Mouse (Mus musculus) heart, adult 18-20 months (tissue): ENCODE results near the gene Gne. TPM values are rescaled to one million over a fixed set of nuclear protein-coding genes. Genes with fewer than 3 reads are reported as not detected.

Experiments
- total RNA-seq, 2 experiments: library from RNA; stranded (reverse); gene quantifications; 2 replicates each; pipeline ENCODE4 v1.2.3; 2021

The Gne gene
- total RNA-seq, 2 experiments from 2014 or later: 29.2 to 32.6 TPM

Other genes starting within 250 kb of the Gne start
- gene Olfr157, start 244.0 kb downstream of the Gne start, total RNA-seq: not detected
- not detected for gene Olfr155, start 232.6 kb downstream of the Gne start, total RNA-seq
- 1 to 10 TPM; 4.3 to 5.1 TPM for gene Reck, start 208.6 kb downstream of the Gne start, total RNA-seq
- gene Glipr2, start 126.8 kb downstream of the Gne start, total RNA-seq: 1 to 10 TPM; 3.3 to 4.4 TPM
- not detected for gene Ccin, start 100.7 kb downstream of the Gne start, total RNA-seq
- 10 to 100 TPM; 79.0 to 83.2 TPM for gene Clta, start 79.7 kb downstream of the Gne start, total RNA-seq
- gene Rnf38, start 149.6 kb upstream of the Gne start, total RNA-seq: 10 to 100 TPM; 22.7 to 25.0 TPM
- under 1 TPM; 0.28 to 0.30 TPM for gene Melk, start 216.7 kb upstream of the Gne start, total RNA-seq